Mouse (Mus musculus) adrenal gland, adult 8-10 months (tissue): ENCODE data around the gene Lancl2. TPM values are rescaled to one million over a fixed set of nuclear protein-coding genes. Genes with fewer than 3 reads are reported as not detected.

Experiments
- DNase-seq: peaks from one replicate; pipeline ENCODE4 v3.0.0; 2022
- total RNA-seq, 4 experiments: library from RNA; stranded (reverse); gene quantifications; 2 replicates each; pipeline ENCODE4 v1.2.4; 2022

Gene Lancl2
- total RNA-seq, 4 experiments from 2014 or later, result 17.8 to 25.3 (median 21.0) TPM

DNA sequence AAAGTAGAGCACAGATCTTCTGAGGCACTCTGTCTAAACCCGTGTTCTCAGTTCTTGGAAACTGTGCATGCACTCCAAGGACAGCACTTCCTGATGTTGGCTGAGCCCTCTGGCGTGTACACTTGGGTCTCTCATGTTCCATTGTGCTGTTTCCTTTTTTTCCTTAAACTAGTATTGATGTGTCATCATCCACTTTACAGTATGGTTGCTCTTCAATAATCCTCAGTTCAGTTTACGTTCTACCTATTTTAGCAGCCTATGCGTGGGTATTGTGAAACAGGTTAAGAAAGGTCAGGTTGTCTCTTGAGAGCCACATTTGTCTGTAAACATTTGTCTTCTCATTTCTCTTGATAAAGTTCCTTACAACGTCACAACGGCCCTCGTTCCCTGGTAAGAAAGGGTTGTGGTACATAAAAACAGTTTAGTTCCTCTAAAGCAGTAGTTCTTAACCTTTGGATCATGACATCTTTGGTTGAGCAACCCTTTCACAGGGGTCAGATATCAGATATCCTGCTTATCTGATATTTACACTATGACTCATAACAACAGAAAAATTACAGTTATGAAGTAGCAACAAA is 66.7 kb downstream of the Lancl2 start:
- DNase-seq, result no peak

DNA sequence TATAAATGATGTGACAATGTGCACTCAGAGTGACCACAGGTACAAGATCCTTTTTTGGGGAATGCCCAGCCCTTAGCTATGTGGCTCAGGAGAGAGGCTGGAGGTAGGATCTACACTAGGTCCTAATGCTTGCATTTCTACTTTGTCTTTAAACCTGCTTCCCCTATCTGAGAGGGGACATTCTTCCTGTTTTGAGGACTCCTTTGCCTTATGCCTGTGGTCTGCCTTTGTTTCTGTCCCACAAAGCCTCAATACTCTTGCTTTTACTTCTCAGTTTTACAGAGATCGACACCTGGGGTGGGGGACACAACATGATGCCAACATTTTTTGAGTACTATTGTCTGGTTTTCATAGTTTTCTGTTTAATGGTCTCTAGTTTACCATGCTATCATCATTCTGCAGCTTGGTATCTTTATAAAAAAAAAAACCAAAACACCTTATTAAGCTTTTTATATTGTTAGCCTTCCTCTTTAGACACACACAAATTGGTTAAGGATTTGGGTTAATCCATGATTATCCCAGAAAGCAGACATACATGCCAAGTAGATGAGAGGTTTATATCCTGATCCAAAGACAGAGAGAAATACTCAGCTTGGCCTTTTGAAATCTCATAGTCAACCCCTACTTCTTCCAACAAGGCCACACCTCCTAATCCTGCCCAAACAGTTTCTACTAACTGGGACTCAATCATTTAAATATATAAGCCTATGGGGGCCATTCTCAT is 68.3 kb downstream of the Lancl2 start:
- DNase-seq, result no peak

DNA sequence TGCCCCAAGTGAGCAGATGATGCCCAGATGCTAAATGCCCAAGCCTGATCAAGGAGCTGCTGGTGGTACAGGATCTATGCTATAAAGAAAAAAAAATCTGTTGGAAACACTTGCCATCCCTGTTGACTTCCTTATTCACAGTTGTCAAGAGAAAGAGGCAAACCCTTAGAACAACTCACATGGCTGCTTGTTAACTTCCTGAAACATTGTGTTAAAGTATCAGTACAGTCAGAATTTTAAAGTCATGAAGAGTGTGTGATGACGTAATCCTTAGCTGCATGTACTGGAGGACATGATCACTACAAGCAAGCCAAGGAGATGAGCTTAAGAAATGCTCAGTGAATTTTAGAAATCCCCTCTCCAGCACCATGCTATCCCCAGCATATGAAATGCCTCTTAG is 71.5 kb downstream of the Lancl2 start:
- DNase-seq, result no peak

DNA sequence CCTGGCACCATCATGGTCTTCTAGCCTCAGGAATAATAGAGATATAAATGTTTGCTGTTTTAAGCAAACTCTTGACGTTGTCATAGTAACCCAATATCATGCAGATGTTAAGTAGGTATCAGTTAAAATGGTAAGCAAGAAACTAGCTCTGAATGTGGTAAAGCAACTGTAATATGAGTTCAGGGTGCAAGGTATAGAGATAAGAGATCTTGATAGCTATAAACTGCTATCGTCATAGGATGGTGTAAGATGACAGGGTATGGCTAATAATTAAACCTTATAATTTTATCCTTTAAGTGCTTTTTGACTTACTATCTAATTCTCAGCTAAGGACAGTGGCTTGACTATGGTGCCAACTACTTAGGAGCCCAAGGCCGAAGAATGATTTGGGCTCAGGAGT is 78.0 kb downstream of the Lancl2 start:
- DNase-seq, result no peak

DNA sequence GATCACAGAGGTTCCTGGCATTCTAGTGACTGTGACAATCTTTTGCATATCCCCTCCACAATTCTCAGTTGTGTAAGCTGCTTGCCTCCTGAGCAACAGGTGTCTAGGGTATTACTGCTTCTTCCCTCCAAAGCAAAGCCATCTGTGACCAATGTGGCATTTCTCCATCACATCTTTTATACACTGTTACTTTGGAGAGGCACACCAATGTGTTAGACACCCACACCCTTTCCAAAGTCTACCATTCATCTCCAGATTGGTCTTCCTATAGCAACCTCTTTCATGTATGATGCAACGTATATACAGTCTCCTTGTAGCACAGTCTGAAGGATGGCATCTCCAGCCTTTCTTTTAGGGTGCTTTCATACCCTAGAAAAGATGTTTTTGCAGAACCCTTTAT is 80.3 kb downstream of the Lancl2 start:
- no peak for DNase-seq

DNA sequence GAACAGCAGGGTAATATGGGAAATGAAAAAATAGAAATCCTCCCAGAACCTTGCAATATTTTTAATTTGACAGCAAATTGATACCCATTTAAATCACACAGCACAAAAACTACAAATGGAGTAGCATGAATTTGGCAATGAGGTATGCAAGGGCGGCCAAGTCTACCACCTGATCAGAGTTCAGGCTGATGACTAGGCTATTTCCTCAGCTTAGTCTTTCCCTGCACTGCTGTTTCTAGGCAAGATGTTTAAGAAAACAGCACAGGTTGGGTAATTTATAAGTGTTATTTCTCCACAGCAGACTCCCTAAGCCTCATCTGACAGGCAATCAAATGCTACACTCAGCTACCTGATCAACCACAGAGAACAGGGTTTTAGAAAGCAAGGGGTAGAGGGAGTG is 81.9 kb downstream of the Lancl2 start:
- DNase-seq, result no peak

DNA sequence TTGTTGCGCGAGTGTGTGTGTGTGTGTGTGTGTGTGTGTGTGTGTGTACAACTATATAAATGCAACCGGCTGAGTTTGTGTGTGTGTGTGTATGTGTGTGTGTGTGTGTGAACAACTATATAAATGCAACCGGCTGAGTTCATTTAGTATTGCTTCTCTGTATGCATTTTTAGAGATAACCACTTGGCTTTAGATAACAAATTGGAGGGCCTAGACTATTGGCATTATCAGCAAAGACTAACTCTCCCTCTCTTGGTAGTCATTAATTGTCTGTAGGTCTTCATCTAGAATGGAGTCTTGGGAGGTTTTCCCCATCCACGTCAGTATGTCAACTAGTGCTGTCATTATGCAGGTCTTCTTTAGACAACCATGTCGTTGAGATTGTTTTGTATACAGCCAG is 85.0 kb downstream of the Lancl2 start:
- DNase-seq, result no peak

Other genes starting within 250 kb of the Lancl2 start
- 10 to 100 TPM; 26.2 to 45.5 (median 38.4) TPM for gene Ppm1k, start 167.1 kb upstream of the Lancl2 start, total RNA-seq
- 10 to 100 TPM; 14.2 to 25.0 (median 21.4) TPM for gene Herc6, start 121.5 kb upstream of the Lancl2 start, total RNA-seq
- gene Pyurf, start 10.5 kb upstream of the Lancl2 start, total RNA-seq, result 10 to 100 TPM; 12.9 to 15.3 (median 13.2) TPM
- gene Vopp1, start 122.6 kb downstream of the Lancl2 start, total RNA-seq, result 10 to 100 TPM; 16.8 to 21.4 (median 17.2) TPM
- gene Vmn1r21, start 147.8 kb downstream of the Lancl2 start, total RNA-seq, result not detected
- not detected for gene Vmn1r22, start 205.5 kb downstream of the Lancl2 start, total RNA-seq
- gene Vmn1r23, start 224.3 kb downstream of the Lancl2 start, total RNA-seq, result not detected